Mouse (Mus musculus) ZHBTc4 (cell line): Measurements from ENCODE around the gene Prss8.
A peak's percentile ranks its signal among the peaks of the same experiment; 100 is the strongest.
"Not testable (repeated sequence)": the region's sequence is repeated elsewhere in the genome, so short reads cannot be mapped to it uniquely, and the experiment has no call there.

Source experiments
- DNase-seq: peaks from one replicate; pipeline ENCODE4 v3.0.0-alpha.2; 2011; ENCODE audit warnings: low read depth, low spot score

Prss8 gene

DNA sequence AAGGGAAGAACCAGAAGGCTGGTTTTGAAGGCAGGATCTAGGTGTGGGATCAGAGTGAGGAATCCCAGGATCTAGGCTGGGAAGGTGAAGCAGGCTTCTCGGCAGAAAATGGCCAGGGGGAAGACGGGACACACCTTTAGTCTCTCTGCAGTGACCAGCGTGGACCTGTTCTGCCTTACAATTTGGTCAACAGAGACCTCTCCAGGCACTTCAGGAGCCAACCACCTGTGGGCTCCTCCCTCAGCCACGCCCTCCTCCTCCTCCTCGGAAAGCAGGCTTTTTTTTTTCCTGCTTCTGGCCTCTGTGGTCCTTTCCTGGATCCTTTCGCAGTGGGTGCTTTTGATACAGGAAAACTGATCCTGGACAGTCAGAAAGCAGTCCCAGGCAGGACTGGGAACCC lies at the start of gene Prss8:
Prss8 (minus strand) TSS at position 182 of the 400 bp plus-strand sequence.
- DNase-seq, result no peak

- DNase-seq, result no peak
Observed at GRCm38 (mm10) chr7:127978856-127979255, 49.0 kb upstream of the Prss8 start.

DNA sequence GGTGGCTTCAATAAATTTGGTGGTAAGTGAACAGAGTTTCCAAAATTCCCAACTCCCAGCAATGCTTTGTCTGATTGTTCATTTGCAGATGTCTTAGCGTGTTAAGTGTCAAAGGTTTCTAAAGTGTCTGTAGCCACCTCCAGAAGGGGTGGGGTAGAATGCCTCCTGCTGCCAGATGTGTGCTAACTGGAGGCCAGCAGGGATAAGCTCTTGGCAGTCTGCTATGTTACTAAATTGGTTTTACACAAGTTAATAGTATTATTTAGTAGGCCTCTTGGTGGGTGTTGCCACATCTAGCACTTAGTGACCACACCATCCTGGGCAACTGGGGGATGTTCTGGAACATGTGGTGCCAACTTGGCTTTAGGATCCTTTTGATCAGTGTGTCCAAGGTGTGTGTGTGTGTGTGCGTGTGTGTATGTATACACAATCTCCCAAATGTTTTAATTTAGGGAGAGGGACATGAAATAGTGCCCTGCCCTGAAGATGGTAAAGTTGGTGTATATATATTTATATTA lies 44.6 kb upstream of the Prss8 start:
- DNase-seq, result peak; percentile 22

DNA sequence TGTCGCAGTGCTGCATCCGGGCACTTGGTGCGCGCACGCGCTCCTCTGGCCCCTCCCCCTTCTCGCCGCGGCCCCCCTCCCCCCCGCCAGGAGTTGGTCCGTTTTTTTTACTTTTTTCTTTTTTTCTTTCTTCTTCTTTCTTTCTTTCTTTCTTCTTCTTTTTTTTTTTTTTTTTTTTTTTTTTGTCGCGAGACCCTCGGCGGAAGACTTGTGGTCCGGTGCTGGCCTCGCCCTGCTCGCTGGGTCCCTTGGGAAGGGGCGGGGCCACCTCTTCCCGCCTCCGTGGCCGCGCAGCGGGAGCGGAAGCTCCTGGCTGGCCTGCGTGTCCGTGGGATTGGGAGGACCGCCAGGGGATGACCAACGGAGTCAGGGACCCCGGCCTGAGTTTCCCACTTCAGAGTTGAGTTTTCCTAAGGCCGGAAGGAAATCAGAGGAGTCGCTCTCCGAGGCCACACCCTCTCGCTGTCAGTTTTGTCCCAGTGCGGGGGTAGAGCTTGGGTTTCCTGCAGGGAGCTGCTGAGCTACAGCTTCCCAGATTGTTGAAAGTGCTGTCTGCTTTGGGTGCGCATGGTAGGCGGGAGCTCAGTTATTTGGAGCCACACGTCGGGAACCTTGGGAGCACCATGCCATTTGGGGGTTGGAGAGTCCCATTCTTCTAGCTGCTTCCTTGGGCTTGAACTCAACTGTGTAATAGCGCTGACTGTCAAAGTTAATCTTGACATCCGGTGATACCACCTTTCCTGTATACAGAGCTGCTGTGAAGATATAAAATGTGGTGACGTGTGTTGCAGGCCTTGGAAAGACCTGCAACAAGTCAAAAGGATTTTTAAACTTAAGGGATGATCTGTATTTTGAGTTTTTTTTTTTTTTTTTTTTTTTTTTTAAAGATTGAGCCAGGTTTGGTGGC lies 38.3 kb upstream of the Prss8 start:
- DNase-seq, result peak; percentile 87

DNA sequence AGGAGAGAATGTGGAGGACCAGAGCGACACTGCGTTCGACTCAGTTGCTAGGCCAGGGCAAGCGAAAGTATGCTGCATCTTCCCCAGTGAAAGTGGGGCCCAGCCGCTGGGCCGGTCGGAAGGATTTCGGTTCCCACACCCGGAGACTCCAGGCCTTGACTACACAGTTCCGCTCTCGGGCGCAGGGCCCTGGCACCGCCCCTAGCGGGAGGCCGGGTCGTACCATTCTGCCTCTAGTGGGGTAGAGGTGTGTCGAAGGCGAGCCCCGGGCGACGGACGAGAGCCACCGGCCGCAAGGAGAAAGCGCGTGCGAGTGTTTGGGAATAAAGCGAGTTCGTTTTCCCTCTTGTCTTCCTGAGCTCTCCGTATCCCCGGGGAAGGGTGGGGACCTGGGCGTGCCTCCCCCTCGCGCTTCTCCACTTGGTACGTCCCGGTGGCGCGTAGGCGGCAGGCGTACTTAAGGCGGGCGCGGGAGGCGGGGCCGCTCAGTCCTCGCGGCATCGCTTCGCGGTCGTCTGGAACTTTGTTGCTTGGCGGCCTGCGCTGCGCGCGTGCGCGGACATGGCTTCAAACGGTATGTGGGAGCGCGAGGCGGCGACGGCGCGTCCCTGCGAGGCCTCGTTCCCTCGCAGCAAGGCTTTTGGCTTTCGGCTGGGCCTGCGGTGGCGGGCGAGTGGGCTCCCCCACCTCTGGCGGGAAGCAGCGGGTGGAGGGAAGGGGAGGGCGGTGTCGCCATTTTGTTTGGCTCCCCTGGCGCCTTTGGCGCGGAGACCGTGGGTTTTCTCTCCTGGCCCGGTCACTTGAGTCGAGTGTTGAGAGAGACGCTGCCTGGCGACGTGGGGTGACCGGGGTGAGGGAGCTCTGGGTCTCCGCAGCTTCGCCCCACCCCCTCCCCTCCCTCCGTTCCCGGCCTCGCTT lies 37.4 kb upstream of the Prss8 start, which contains the start of gene Fus:
Fus (plus strand) TSS at position 454 of the 918 bp plus-strand sequence.
- peak; percentile 97 for DNase-seq

DNA sequence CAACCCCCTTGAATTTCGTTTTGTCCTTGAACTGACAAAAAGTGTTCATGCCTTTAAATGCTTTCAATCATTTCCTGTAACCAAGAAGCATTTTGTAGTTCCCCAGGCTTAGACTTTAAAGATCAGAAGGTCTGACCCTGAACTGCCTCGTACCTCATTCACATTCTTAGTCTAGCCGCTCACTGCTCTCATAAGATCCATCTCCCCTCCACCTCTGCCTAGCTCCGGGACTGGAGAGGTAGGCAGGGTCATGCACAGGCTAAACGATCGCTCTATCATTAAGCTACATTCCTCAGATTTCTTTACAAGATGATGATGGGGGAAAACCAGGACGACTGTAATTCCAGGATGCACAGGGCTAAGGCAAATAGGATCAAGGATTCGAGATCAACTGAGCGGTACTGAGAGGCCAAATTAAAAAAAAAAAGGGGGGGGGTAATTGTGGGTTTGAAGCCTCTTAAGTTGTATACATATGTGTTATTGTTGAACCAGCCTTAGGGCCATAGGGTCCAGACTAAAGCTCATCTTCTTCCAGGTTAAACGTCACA lies 36.5 kb upstream of the Prss8 start:
- DNase-seq, result peak; percentile 62

- no peak for DNase-seq
Observed at GRCm38 (mm10) chr7:127959364-127959763, 29.5 kb upstream of the Prss8 start.

- DNase-seq, result peak; percentile 51
Observed at GRCm38 (mm10) chr7:127952864-127953581, 23.1 kb upstream of the Prss8 start.

DNA sequence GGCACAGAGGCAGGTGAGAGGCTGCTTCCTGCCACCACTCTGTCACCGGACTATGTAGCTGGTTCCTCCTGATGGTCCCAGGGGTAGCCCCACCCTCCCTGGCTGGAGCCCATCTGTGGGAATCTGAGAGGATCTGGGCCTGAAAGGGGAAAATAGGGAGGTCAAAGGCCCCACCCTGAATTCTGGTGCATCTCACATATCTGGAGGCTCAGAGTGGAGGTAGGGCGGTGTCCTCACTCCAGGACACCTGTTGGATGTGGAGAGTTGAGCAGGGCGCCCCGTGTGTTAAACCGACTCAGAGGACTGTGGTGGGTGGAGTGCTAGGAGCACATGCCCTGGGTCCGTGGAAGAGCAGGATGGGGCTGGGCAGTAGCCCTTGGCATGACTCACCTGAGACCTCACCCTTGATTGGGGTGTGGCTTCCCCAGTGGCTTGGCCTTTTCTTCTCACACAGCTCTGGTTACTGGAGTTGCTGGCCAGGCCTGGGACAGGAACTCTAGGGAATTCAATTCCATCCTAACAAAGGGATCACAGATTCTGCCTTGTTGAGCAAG lies 16.6 kb upstream of the Prss8 start, which contains the start of gene Prss36:
Prss36 (minus strand) TSS at position 256 of the 554 bp plus-strand sequence.
- DNase-seq, result no peak

- DNase-seq, result peak; percentile 59
Observed at GRCm38 (mm10) chr7:127944614-127945013, 14.7 kb upstream of the Prss8 start.

DNA sequence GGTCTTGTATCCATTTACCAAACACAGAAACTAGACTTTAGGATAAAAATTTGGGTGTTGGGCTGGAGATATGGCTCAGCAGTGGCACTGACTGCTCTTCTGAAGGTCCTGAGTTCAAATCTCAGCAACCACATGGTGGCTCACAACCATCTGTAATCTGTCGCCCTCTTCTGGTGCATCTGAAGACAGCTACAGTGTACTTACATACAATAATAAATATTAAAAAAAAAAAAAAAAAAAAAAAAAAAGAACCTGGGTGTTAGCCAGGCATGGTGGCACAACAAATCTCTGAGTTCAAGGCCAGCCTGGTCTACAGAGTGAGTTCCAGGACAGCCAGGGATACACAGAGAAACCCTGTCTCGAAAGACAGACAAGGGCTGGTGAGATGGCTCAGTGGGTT lies 12.2 kb upstream of the Prss8 start:
- not testable (repeated sequence) for DNase-seq

DNA sequence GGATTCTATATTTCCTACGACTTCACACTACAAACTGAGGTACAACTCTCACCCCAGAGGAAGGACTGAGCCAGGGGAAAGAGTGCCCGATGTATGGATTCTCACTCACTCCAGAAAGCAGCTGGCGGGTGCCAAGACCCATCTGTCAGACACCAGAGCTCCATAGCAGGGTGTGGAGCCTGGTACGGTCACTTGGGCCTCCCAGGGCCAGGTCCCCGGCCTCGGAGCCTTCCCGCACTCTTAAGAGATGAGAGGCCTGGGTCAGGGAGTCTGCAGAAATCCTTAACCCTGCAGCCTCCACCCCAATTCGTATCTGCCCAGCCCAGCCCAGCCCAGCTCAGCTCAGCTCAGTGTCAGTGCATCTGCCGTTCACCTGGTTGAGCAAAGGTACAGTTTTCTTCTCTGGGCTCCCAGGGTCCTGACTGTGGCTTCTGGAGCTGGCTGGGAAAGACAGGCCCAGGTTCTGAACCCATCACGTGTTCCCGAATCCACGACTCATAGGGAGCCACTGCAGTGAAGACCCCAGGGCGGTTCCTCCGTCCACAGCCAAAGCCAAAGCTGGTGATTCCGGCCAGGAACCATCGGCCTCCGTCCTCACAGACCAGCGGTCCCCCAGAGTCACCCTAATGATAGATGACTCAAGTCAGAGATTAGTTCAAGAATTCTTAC lies 6.4 kb upstream of the Prss8 start:
- peak; percentile 17 for DNase-seq

- DNase-seq, result peak; percentile 74
Observed at GRCm38 (mm10) chr7:127935748-127936159, 5.8 kb upstream of the Prss8 start.

DNA sequence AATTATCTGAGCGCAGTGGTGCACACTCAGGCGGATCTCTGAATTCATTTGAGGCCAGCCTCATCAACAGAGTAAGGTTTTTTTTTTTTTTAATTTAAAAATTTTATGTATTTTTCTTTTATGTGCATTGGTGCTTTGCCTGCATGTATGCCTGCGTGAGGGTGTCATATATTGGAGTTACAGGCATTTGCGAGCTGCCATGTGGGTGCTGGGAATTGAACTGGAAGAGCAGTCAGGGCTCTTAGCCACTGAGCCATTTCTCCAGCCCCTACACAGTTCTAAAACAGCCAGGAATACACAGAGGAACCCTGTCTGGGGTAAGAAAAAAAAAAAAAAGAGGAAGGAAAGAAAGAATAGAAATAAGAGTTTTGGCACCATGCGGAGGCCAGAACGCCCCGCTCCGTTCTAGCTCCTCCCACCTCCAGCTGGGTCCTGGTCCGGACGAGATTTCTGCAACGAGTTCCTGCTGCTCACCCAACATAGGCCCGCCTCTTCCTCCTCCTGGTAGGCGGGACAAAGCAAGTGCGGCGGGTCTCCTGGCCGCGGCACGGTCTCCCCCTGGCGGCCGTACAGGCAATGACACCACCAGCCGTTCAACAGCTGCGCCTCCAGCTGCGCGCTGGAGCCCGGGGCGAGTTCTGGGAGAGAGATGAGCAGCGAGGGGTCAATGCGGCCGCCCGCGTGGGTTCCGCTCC lies 5.3 kb upstream of the Prss8 start:
- DNase-seq, result peak; percentile 98

DNA sequence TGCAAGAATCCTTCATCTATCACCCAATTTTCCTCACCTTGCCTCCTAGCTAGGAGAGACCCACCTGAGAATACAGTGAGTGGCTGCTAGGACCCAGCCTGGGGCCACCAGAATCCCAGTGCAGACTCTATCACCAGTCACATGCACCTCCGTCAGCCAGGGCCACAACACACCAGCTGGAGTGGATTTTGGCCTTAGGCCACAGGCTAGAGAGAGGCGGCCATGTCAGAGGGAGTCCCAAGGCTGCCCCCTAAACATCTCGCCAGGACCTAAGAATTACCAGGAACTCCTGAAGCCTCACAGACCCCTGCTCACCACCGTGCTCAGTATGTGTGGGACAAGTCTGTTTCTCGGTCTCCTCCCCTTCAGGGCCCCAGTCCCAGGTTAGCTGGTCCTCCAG lies 4.2 kb upstream of the Prss8 start:
- no peak for DNase-seq

- DNase-seq, result peak; percentile 73
Observed at GRCm38 (mm10) chr7:127932273-127933031, 2.5 kb upstream of the Prss8 start.

DNA sequence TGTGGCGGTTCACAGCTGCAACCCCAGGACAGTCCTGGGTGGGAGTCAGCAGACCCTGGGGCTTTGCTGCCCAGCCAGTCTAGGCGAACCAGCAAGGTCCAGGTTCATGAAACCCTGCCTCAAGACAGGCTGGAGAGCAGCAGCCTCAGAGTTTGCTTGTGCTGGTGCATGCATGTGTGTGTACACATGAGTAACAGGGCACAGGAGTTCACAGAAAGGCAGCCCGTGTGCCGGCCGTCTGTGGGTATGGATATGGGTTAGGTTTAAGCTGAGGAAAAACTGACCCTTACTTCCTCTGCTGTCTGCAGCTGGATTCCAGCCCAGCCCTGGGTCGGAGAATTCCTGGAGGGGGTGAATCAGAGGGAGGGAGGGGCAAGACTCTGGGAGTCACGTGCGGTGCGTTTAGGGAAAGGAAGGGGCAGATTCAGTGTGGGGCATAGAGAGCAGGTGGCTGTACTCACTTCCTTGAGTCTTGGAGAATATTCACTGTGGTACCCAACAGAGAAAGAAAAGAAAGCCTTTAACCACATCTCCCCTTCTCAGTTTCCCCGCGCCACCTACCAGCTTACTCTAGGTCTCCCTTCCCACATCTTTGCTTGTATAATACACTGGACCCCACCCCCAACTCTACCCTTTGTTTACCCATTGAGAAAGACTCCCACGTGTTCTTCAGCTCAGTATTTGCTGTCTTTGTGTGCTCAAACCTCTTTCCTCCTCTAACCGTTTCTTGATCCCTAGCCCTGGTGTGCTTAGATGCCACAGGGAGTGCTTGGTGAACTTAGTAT lies 1.6 kb upstream of the Prss8 start:
- peak; percentile 83 for DNase-seq

DNA sequence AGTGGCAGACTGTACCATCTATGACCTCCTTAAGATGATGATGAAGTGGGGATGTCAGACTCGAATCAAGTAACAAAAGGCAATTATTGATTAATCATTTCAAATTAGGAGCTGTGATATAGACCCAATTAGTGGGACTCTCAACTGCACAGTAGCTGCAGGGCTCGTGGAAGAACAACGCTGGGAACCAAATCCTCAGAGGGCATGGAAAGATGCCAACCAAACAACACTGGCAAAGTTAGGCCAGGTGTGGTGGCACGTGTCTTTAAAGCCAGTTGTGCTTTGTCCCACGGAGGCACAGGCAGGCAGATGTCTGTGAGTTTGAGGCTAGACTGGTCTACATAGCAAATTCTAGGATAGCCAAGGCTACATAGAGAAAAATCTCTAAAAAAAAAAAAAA lies 732 bp upstream of the Prss8 start:
- no peak for DNase-seq
